Mouse (Mus musculus): ENCODE measurements around the gene Lilr4b.

DNA sequence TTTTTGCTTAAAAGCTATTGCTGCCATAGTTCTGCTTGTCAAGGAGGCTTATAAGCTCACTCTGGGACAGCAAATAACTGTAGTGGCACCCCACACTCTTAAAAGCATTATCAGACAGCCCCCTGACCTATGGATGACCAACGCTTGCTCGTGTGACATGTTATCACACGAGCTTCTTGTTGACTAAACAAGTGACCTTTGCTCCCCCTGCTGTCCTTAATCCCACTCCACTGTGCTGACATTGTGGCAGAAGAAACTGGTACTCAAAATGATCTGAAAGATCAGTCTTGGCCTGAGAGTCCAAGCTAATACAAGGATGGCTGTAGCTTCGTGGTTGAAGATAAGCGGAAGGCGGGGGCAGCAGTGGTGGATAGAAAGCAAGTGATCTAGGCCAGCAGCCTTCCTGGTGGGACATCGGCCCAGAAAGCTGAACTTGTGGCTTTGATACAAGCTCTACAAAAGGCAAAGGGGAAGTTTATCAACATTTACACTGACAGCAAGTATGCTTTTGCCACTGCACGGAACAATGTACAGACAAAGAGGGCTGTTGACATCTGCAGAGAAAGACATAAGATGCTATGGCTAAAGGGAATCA lies 48.5 kb downstream of the Lilr4b start:
- TF ChIP-seq CTCF (IDR thresholded peaks at IDR 0.05; ENCODE audit: low read depth), result no peak
- no peak for TF ChIP-seq EP300 (IDR thresholded peaks at IDR 0.05; ENCODE audit: low read depth)
